Mouse (Mus musculus): ENCODE data around the gene Rai1. TPM values are rescaled to one million over a fixed set of nuclear protein-coding genes. Genes with fewer than 3 reads are reported as not detected.

Rai1 gene
- polyA plus RNA-seq, 2 experiments: 29.7 to 62.1 TPM

- WGBS: 78% methylated on average over 6 of the region's 6 CpGs
- Histone ChIP-seq H3K4me1 (ENCODE audit: control insufficient read depth, insufficient read depth, low read length) (no peaks in the 10 kb centered on the region), H3K4me2 (replicated peaks; ENCODE audit: low read depth, low read length, severe bottlenecking) (no peak overlapping the region), H3K4me3 (replicated peaks; ENCODE audit: low read length) (no peak overlapping the region), H3K9ac (ENCODE audit: low read depth, low read length, severe bottlenecking) (no peak overlapping the region), H3K27me3 (ENCODE audit: control insufficient read depth, insufficient read depth, low read length) (no peaks in the 10 kb centered on the region), H3K36me3 (ENCODE audit: control insufficient read depth, insufficient read depth, low read length) (peaks cover 82% of the 10 kb centered on the region), H3K27ac (replicated peaks; ENCODE audit: low read depth, low read length) (no peak overlapping the region), H3K9me3 (ENCODE audit: control insufficient read depth, low read length) (peaks cover 8% of the 10 kb centered on the region)
- TF ChIP-seq POLR2A (IDR thresholded peaks at IDR 0.05; ENCODE audit: borderline replicate concordance, extremely low read depth, insufficient read depth, insufficient read length): no peak
- ATAC-seq (ENCODE audit: low FRiP score, low read depth) (no peak), DNase-seq (ENCODE audit: low spot score) (no peak)
Measured at GRCm38 (mm10) chr11:60192534-60192933, 87.7 kb downstream of the Rai1 start.

DNA sequence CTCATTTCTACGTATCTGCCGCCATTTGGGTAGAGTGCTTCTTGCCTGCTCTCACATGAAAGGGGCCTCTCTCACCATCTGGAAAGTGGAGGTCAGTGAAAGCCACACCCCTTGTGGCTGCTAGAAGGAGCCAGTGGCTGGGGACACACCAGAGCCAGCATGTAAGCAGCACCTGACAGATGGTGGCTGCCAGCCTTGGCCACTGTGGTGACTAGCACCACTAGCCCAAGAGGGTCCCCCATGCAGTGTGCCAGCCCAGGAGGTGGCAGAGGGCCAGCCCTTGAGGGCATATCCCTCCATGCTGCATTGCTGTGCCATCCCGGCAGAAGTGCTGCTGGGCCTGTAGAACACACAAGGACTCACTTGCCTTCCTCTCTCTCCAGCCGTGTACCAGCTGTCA, 88.7 kb downstream of the Rai1 start:
- WGBS: 78% methylated on average over 4 of the region's 4 CpGs
- H3K36me3 ChIP-seq (ENCODE audit: control insufficient read depth, insufficient read depth, low read length): peaks cover 82% of the 10 kb centered on the region

GRCm38 (mm10) chr11:60195108-60195507, 90.3 kb downstream of the Rai1 start:
- DNase-seq (ENCODE audit: low spot score): no peak
- Histone ChIP-seq H3K4me2 (replicated peaks; ENCODE audit: low read depth, low read length, severe bottlenecking) (no peak overlapping the region), H3K4me1 (ENCODE audit: control insufficient read depth, insufficient read depth, low read length) (peaks cover 4% of the 10 kb centered on the region; the same call in 1 of the 2 replicates), H3K4me3 (replicated peaks; ENCODE audit: low read length) (no peak overlapping the region), H3K9me3 (ENCODE audit: control insufficient read depth, low read length) (peaks cover 8% of the 10 kb centered on the region), H3K27me3 (ENCODE audit: control insufficient read depth, insufficient read depth, low read length) (no peaks in the 10 kb centered on the region), H3K9ac (ENCODE audit: low read depth, low read length, severe bottlenecking) (no peak overlapping the region), H3K27ac (replicated peaks; ENCODE audit: low read depth, low read length) (no peak overlapping the region), H3K36me3 (ENCODE audit: control insufficient read depth, insufficient read depth, low read length) (peaks cover 79% of the 10 kb centered on the region)
- TF ChIP-seq POLR2A (IDR thresholded peaks at IDR 0.05; ENCODE audit: borderline replicate concordance, extremely low read depth, insufficient read depth, insufficient read length): no peak
- ATAC-seq (ENCODE audit: low FRiP score, low read depth): no peak

More for the DNA sequence above, 88.7 kb downstream of the Rai1 start:
- DNase-seq (ENCODE audit: low spot score) (no peak), ATAC-seq (ENCODE audit: low FRiP score, low read depth) (no peak)
- Histone ChIP-seq H3K9ac (ENCODE audit: low read depth, low read length, severe bottlenecking) (no peak overlapping the region), H3K4me1 (ENCODE audit: control insufficient read depth, insufficient read depth, low read length) (no peaks in the 10 kb centered on the region), H3K4me3 (replicated peaks; ENCODE audit: low read length) (no peak overlapping the region), H3K27me3 (ENCODE audit: control insufficient read depth, insufficient read depth, low read length) (no peaks in the 10 kb centered on the region), H3K4me2 (replicated peaks; ENCODE audit: low read depth, low read length, severe bottlenecking) (no peak overlapping the region), H3K27ac (replicated peaks; ENCODE audit: low read depth, low read length) (no peak overlapping the region), H3K9me3 (ENCODE audit: control insufficient read depth, low read length) (peaks cover 8% of the 10 kb centered on the region)
- no peak for TF ChIP-seq POLR2A (IDR thresholded peaks at IDR 0.05; ENCODE audit: borderline replicate concordance, extremely low read depth, insufficient read depth, insufficient read length)

DNA sequence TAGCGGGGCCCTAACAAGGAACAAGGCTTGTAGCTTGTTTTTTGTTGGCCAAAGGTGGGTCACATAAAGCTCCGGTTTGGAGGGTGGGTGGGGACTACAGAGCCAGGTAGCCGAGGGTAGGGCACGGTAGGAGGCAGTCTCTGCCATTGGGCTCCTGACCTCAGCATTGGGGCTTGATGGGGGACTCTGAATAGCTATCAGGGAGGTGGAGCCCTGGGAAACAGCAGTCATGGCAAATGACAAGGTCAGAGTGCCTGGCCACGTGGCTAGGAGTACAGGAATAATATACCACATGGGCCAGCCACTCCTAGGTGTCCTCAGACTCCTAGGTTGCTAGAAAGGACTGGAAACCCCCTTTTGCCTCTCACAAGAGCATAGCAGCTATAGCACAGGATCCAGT, 91.5 kb downstream of the Rai1 start:
- WGBS: 76% methylated on average over 5 of the region's 5 CpGs
- Histone ChIP-seq H3K4me2 (replicated peaks; ENCODE audit: low read depth, low read length, severe bottlenecking) (no peak overlapping the region), H3K27ac (replicated peaks; ENCODE audit: low read depth, low read length) (no peak overlapping the region), H3K27me3 (ENCODE audit: control insufficient read depth, insufficient read depth, low read length) (no peaks in the 10 kb centered on the region), H3K9ac (ENCODE audit: low read depth, low read length, severe bottlenecking) (no peak overlapping the region), H3K4me1 (ENCODE audit: control insufficient read depth, insufficient read depth, low read length) (peaks cover 4% of the 10 kb centered on the region; the same call in 1 of the 2 replicates), H3K4me3 (replicated peaks; ENCODE audit: low read length) (no peak overlapping the region), H3K36me3 (ENCODE audit: control insufficient read depth, insufficient read depth, low read length) (peaks cover 79% of the 10 kb centered on the region), H3K9me3 (ENCODE audit: control insufficient read depth, low read length) (peaks cover 8% of the 10 kb centered on the region)
- no peak for DNase-seq (ENCODE audit: low spot score)
- TF ChIP-seq POLR2A (IDR thresholded peaks at IDR 0.05; ENCODE audit: borderline replicate concordance, extremely low read depth, insufficient read depth, insufficient read length): no peak
- ATAC-seq (ENCODE audit: low FRiP score, low read depth): no peak

DNA sequence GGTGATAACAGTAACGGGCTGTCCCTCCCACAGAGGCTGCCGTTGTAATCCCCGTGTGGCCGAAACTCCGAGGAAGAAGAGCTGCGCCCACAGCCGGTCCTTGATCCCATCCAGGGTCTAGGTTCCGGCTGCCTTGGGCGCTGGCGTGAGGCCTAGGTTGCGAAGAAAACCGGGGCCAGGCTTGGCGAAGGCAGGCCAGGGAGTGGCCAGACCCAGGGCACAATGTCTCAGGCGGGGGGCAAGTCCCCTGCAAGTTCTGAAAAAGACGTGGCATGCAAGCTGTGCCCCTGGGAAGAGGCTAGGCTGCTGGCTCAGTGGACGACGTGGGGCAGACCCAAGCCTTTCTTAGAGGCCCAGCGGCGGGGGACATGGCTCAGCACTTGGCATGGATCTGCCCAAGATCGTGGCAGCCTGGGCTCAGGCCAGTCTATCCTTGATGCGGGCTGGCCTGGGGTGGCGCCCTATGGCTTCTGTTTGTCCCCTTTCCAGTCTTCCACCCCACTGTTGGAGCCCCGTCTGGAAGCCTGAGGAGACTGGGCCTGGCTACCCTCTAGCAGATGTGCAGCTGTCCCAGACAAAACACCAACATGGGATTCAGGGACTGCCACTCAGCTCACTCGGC, 93.3 kb downstream of the Rai1 start:
- no peaks in the 10 kb centered on the region for H3K27me3 ChIP-seq (ENCODE audit: control insufficient read depth, insufficient read depth, low read length)
- peaks cover 4% of the 10 kb centered on the region; the same call in 1 of the 2 replicates for H3K4me1 ChIP-seq (ENCODE audit: control insufficient read depth, insufficient read depth, low read length)
- H3K4me2 ChIP-seq (replicated peaks; ENCODE audit: low read depth, low read length, severe bottlenecking): no peak overlapping the region
- DNase-seq (ENCODE audit: low spot score): no peak
- 84% methylated on average over 23 of the region's 24 CpGs for WGBS
- no peak for ATAC-seq (ENCODE audit: low FRiP score, low read depth)
- no peak for TF ChIP-seq POLR2A (IDR thresholded peaks at IDR 0.05; ENCODE audit: borderline replicate concordance, extremely low read depth, insufficient read depth, insufficient read length)
- H3K9me3 ChIP-seq (ENCODE audit: control insufficient read depth, low read length): peaks cover 8% of the 10 kb centered on the region
- peaks cover 79% of the 10 kb centered on the region for H3K36me3 ChIP-seq (ENCODE audit: control insufficient read depth, insufficient read depth, low read length)
- H3K27ac ChIP-seq (replicated peaks; ENCODE audit: low read depth, low read length): no peak overlapping the region
- no peak overlapping the region for H3K4me3 ChIP-seq (replicated peaks; ENCODE audit: low read length)
- no peak overlapping the region for H3K9ac ChIP-seq (ENCODE audit: low read depth, low read length, severe bottlenecking)

Measured in limb, embryonic 14.5 days (tissue).